Mouse (Mus musculus) hindbrain, embryonic 16.5 days (tissue): Measurements from ENCODE around the gene Hacd3. TPM values are rescaled to one million over a fixed set of nuclear protein-coding genes. Genes with fewer than 3 reads are reported as not detected.

ENCODE experiments used
- ATAC-seq: fragments of 200-750 bp; cut with Nextera tagmentation; 2 replicates; pipeline ENCODE4 v1.8.0; 2017; ENCODE audit warnings: moderate TSS enrichment, moderate library complexity
- H3K27ac ChIP-seq: fragments of 300-500 bp; sonication (generic); 2 replicates; pipeline ENCODE4 v1.5.1; 2014; ENCODE audit warnings: low read depth, mild to moderate bottlenecking, control low read depth, low read length, moderate library complexity
- H3K27me3 ChIP-seq: fragments of 300-500 bp; sonication (generic); replicated peaks from 2 replicates; pipeline ENCODE4 v1.6.1; 2014; ENCODE audit warnings: low read length; ENCODE audit not compliant: control insufficient read depth, insufficient read depth
- H3K36me3 ChIP-seq: fragments of 300-500 bp; sonication (generic); 2 replicates; pipeline ENCODE4 v1.6.1; 2014; ENCODE audit warnings: mild to moderate bottlenecking, low read length, moderate library complexity, mixed read lengths; ENCODE audit not compliant: control insufficient read depth, insufficient read depth
- H3K4me1 ChIP-seq: fragments of 300-500 bp; sonication (generic); 2 replicates; pipeline ENCODE4 v1.6.1; 2014; ENCODE audit warnings: low read depth, low read length; ENCODE audit not compliant: control insufficient read depth, insufficient read depth
- H3K4me2 ChIP-seq: fragments of 300-500 bp; sonication (generic); 2 replicates; pipeline ENCODE4 v1.6.1; 2014; ENCODE audit warnings: mild to moderate bottlenecking, low read length, control low read depth, moderate library complexity
- H3K4me3 ChIP-seq: fragments of 300-500 bp; sonication (generic); 2 replicates; pipeline ENCODE4 v1.5.1; 2014; ENCODE audit warnings: mild to moderate bottlenecking, low read length, control low read depth, moderate library complexity
- H3K9ac ChIP-seq: fragments of 300-500 bp; sonication (generic); 2 replicates; pipeline ENCODE4 v1.6.1; 2014; ENCODE audit warnings: low read depth, mild to moderate bottlenecking, control low read depth, low read length, moderate library complexity
- H3K9me3 ChIP-seq: fragments of 300-500 bp; sonication (generic); 2 replicates; pipeline ENCODE4 v1.6.1; 2014; ENCODE audit warnings: mild to moderate bottlenecking, low read length, moderate library complexity; ENCODE audit not compliant: control insufficient read depth
- WGBS: fragments of 180-500 bp; shearing (Covaris S2); extraction: QIAGEN DNeasy Blood & Tissue Kit; methylation state at CpG from one replicate; pipeline ENCODE4 v1.1.7; 2014; 5-methylcytosine and 5-hydroxymethylcytosine counted together
- polyA plus RNA-seq: library from polyadenylated mRNA; unstranded; fragments of >200 nt; fragmentation: Nextera tagmentation; extraction: Ambion mirVana; gene quantifications from 2 replicates; pipeline ENCODE4 v1.2.1, GENCODE M21; 2015

Hacd3 gene
- polyA plus RNA-seq, 1 experiment from 2014 or later, result 254 TPM

DNA sequence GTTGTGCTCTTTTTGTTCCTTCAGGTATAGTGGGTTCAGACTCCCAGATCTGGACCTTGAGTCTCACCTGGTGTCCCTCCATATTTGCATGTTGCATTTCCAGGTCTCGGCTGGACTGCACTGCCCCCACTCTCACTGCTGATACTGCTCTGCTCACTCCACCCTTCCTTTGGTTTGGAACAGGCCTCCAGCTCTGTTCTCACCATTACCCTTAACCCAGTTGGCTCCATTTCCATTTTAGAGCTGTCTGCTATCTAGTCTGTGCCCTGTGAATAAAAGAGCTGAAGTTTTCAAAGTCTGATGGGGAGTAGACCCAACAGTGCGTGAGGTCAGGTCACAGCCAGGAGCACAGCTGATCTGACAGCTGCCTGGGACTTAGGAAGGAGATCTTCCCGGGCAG lies 40.9 kb downstream of the Hacd3 start:
- ATAC-seq, result no peak
- Histone ChIP-seq H3K27ac (no peak overlapping the region), H3K9ac (no peak overlapping the region), H3K36me3 (peaks cover 44% of the 10 kb centered on the region), H3K27me3 (no peaks in the 10 kb centered on the region), H3K4me2 (no peak overlapping the region), H3K9me3 (no peaks in the 10 kb centered on the region), H3K4me3 (no peak overlapping the region), H3K4me1 (no peaks in the 10 kb centered on the region)
- WGBS, result 74% methylated on average over 3 of the region's 3 CpGs

DNA sequence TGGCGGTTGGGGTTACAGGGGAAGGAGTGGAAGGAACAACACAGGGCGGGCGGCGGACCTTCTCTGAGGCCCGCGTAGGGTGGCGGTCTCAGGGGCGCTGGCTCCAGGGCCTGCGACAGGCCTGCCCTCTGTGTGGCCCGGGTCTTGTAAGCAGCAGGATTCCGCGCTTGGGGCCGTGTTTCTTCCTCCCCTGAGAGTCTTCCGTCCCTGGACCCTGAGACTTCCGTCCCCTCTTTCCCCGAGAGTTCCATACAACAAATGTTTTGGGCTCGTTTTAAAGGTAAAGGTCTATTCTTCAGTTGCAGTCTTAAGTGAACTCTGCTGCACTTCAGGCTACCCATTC lies 60.5 kb downstream of the Hacd3 start:
- peak overlapping the region; percentile 92 for H3K4me3 ChIP-seq
- H3K27me3 ChIP-seq, result no peaks in the 10 kb centered on the region
- peaks cover 11% of the 10 kb centered on the region for H3K36me3 ChIP-seq
- H3K9ac ChIP-seq, result peak overlapping the region; percentile 94
- peaks cover 8% of the 10 kb centered on the region for H3K4me1 ChIP-seq
- no peaks in the 10 kb centered on the region for H3K9me3 ChIP-seq
- peak; percentile 86 for ATAC-seq
- WGBS, result 0% methylated on average over 16 of the region's 17 CpGs
- H3K4me2 ChIP-seq, result peak overlapping the region; percentile 83
- H3K27ac ChIP-seq, result peak overlapping the region; percentile 92

GRCm38 (mm10) chr9:64960117-64960977 lies 61.1 kb downstream of the Hacd3 start, which contains the start of gene Ints14:
TSS of gene Ints14 (plus strand) at chr9:64960905.
- H3K27me3 ChIP-seq, result no peaks in the 10 kb centered on the region
- no peaks in the 10 kb centered on the region for H3K9me3 ChIP-seq
- H3K4me1 ChIP-seq, result peaks cover 8% of the 10 kb centered on the region
- 7% methylated on average over 29 of the region's 29 CpGs for WGBS
- H3K27ac ChIP-seq, result peak within 1 kb of the TSS; percentile 92
- H3K4me2 ChIP-seq, result peak within 1 kb of the TSS; percentile 83
- H3K36me3 ChIP-seq, result peaks cover 10% of the 10 kb centered on the region
- peak within 1 kb of the TSS; percentile 94 for H3K9ac ChIP-seq
- ATAC-seq, result peak; percentile 99
- H3K4me3 ChIP-seq, result peak within 1 kb of the TSS; percentile 92

GRCm38 (mm10) chr9:64957276-64957675 lies 64.2 kb downstream of the Hacd3 start:
- peaks cover 8% of the 10 kb centered on the region for H3K4me1 ChIP-seq
- 86% methylated on average over 3 of the region's 3 CpGs for whole genome bisulfite sequencing
- H3K36me3 ChIP-seq, result no peaks in the 10 kb centered on the region
- no peak overlapping the region for H3K27ac ChIP-seq
- no peak for ATAC-seq
- no peaks in the 10 kb centered on the region for H3K27me3 ChIP-seq
- no peak overlapping the region for H3K4me2 ChIP-seq
- no peaks in the 10 kb centered on the region for H3K9me3 ChIP-seq
- H3K4me3 ChIP-seq, result no peak overlapping the region
- no peak overlapping the region for H3K9ac ChIP-seq

- Histone ChIP-seq H3K36me3 (no peaks in the 10 kb centered on the region), H3K4me1 (peaks cover 1% of the 10 kb centered on the region), H3K27ac (no peak overlapping the region), H3K27me3 (no peaks in the 10 kb centered on the region), H3K4me2 (peak overlapping the region; percentile 5; the same call in 1 of the 2 replicates), H3K9ac (no peak overlapping the region), H3K9me3 (no peaks in the 10 kb centered on the region), H3K4me3 (no peak overlapping the region)
- 31% methylated on average over 12 of the region's 12 CpGs for WGBS
- ATAC-seq, result no peak
These were observed 65.2 kb downstream of the Hacd3 start for GRCm38 (mm10) chr9:64956337-64956736.

- H3K9me3 ChIP-seq, result no peaks in the 10 kb centered on the region
- 79% methylated on average over 7 of the region's 7 CpGs for WGBS
- no peak overlapping the region for H3K4me3 ChIP-seq
- H3K36me3 ChIP-seq, result no peaks in the 10 kb centered on the region
- ATAC-seq, result no peak
- H3K4me1 ChIP-seq, result no peaks in the 10 kb centered on the region
- no peak overlapping the region for H3K27ac ChIP-seq
- H3K4me2 ChIP-seq, result no peak overlapping the region
- peaks cover 3% of the 10 kb centered on the region; the same call in 1 of the 2 replicates for H3K27me3 ChIP-seq
- no peak overlapping the region for H3K9ac ChIP-seq
These were observed 68.3 kb downstream of the Hacd3 start for GRCm38 (mm10) chr9:64953190-64953589.

- Histone ChIP-seq H3K36me3 (no peaks in the 10 kb centered on the region), H3K9ac (no peak overlapping the region), H3K4me2 (no peak overlapping the region), H3K27me3 (peaks cover 3% of the 10 kb centered on the region; the same call in 1 of the 2 replicates), H3K4me3 (no peak overlapping the region), H3K9me3 (no peaks in the 10 kb centered on the region), H3K27ac (no peak overlapping the region), H3K4me1 (no peaks in the 10 kb centered on the region)
- no peak for ATAC-seq
- 6% methylated on average over 5 of the region's 5 CpGs for WGBS
These were observed 69.4 kb downstream of the Hacd3 start for GRCm38 (mm10) chr9:64952055-64952454.

GRCm38 (mm10) chr9:64951161-64951657 lies 70.3 kb downstream of the Hacd3 start, which contains the start of gene Slc24a1:
TSS of gene Slc24a1 (minus strand) at chr9:64951607.
- Histone ChIP-seq H3K4me1 (no peaks in the 10 kb centered on the region), H3K27ac (no peak within 1 kb of the TSS), H3K4me2 (no peak within 1 kb of the TSS), H3K27me3 (peaks cover 3% of the 10 kb centered on the region; the same call in 1 of the 2 replicates), H3K9ac (no peak within 1 kb of the TSS), H3K4me3 (no peak within 1 kb of the TSS), H3K9me3 (no peaks in the 10 kb centered on the region), H3K36me3 (no peaks in the 10 kb centered on the region)
- no peak for ATAC-seq
- 44% methylated on average over 11 of the region's 11 CpGs for WGBS

GRCm38 (mm10) chr9:64947483-64948095 lies 73.9 kb downstream of the Hacd3 start:
- H3K27me3 ChIP-seq, result peaks cover 3% of the 10 kb centered on the region; the same call in 1 of the 2 replicates
- no peak for ATAC-seq
- H3K27ac ChIP-seq, result no peak overlapping the region
- H3K36me3 ChIP-seq, result no peaks in the 10 kb centered on the region
- WGBS, result 86% methylated on average over 9 of the region's 9 CpGs
- no peaks in the 10 kb centered on the region for H3K9me3 ChIP-seq
- no peak overlapping the region for H3K9ac ChIP-seq
- H3K4me2 ChIP-seq, result no peak overlapping the region
- H3K4me3 ChIP-seq, result no peak overlapping the region
- no peaks in the 10 kb centered on the region for H3K4me1 ChIP-seq
